Mouse (Mus musculus): ENCODE results near the gene Klhdc10. TPM values are rescaled to one million over a fixed set of nuclear protein-coding genes. Genes with fewer than 3 reads are reported as not detected.

Klhdc10 gene
- total and polyA plus RNA-seq, 3 experiments = 35.0 to 40.8 TPM; not detected in 1

DNA sequence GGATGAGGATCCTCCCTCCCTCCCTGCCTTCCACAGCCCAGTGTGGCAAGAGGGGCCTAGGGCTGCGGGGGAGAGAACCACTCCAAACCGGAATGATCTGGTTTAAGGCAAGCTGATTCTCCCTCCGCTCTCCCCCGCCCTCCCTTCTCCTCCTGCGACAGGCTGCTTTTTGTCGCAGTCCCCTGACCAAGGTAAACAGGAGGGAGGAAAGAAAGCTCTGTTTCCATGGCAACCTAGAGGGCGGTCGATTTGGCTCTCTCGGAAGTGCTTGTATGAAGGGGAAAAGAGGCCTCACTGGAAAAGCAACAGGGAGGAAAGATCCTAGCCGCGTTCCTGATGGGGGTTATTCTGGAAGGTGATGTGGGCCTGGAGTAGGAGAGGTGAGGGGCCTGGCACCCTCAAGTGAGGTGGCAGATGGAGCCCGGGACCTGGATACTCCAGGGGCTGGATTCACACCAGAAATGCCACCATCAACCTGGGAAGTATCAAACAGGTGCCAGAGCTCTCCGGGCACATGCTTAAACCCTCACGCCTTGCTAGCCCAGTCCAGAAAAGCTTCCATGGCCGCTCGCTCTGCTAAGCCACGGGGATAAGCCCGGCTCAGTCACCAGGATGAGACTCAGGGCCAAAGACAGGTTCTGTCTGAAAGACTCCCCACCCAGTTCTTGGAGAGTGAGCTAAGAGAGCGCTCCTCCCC is 59.2 kb downstream of the Klhdc10 start:
- no peak overlapping the region for H3K9ac ChIP-seq (ENCODE audit: control insufficient read depth, low read depth, low read length, poor library complexity, severe bottlenecking)
- TF ChIP-seq MYB (IDR thresholded peaks at IDR 0.05; ENCODE audit: low read depth, low read length) = no peak
- no peak for TF ChIP-seq SMC3 (IDR thresholded peaks at IDR 0.05; ENCODE audit: low read depth, low read length)
- TF ChIP-seq CHD2 (IDR thresholded peaks at IDR 0.05; ENCODE audit: low read length) = no peak
- no peak for TF ChIP-seq POLR2A (IDR thresholded peaks at IDR 0.05; ENCODE audit: control insufficient read depth in 1 of 2, insufficient read depth in 1 of 2, low read depth in 1 of 2, low read length in 2 of 2, poor library complexity in 1 of 2)
- TF ChIP-seq TCF12 (IDR thresholded peaks at IDR 0.05; ENCODE audit: low read depth, low read length) = no peak
- TF ChIP-seq RCOR1 (IDR thresholded peaks at IDR 0.05; ENCODE audit: low read depth, low read length) = no peak
- H3K27me3 ChIP-seq (ENCODE audit: control insufficient read depth in 1 of 2, insufficient read depth in 2 of 2, low read length in 2 of 2) = no peaks in the 10 kb centered on the region
- H3K27ac ChIP-seq (ENCODE audit: control insufficient read depth, low read depth, low read length) = no peak overlapping the region
- H3K36me3 ChIP-seq (ENCODE audit: control insufficient read depth in 1 of 2, insufficient read depth in 2 of 2, low read length in 2 of 2) = peaks cover 0 to 6% of the 10 kb centered on the region in 2 experiments; a peak in 2 of 4 replicates
- DNase-seq (ENCODE audit: low read depth, low spot score) = no peak
- H3K9me3 ChIP-seq (replicated peaks; ENCODE audit: insufficient read depth, low read length) = no peaks in the 10 kb centered on the region
- H3K4me1 ChIP-seq (ENCODE audit: control insufficient read depth in 1 of 2, insufficient read depth in 2 of 2, low read length in 2 of 2) = peaks cover 4 to 16% of the 10 kb centered on the region in 2 experiments; a peak in 3 of 4 replicates
- no peak overlapping the region for H3K4me3 ChIP-seq (ENCODE audit: control insufficient read depth in 1 of 2, insufficient read depth in 1 of 2, low read depth in 2 of 2, low read length in 2 of 2)
- no peaks in the 10 kb centered on the region for H3K79me2 ChIP-seq (ENCODE audit: control insufficient read depth, insufficient read depth, low read length, poor library complexity)

DNA sequence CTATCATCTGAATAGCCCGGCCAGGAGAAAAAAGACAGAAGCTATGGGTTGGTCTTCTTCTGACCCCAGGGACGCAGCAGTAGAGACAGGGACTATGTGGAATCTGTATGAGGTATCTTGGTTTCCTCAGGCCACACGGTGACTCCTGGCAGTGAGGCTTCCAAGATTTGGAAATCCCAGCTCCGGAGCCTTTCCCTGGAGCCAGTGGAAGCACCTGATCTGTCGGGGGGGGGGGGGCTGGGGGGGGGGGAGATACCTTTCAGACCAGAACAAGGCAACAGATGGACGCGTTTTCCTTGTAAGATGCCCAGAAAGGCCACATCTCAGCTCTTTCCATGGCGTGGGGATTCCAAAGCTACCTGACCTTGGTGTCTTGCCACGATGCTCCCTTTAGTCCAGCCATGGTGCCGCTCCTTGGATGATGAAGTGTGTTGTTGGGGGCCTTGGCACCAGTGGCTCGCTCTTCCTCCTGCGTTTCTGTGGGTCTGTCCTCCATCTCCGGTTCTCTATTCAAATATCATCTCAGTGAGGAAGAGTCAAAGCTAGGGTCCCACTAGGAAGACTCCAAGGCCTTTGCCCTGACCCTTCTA is 60.2 kb downstream of the Klhdc10 start:
- peaks cover 5 to 21% of the 10 kb centered on the region in 2 experiments for H3K4me1 ChIP-seq (ENCODE audit: control insufficient read depth in 1 of 2, insufficient read depth in 2 of 2, low read length in 2 of 2)
- H3K79me2 ChIP-seq (ENCODE audit: control insufficient read depth, insufficient read depth, low read length, poor library complexity) = no peaks in the 10 kb centered on the region
- no peak for TF ChIP-seq MAX (IDR thresholded peaks at IDR 0.05; ENCODE audit: low read length)
- no peak for TF ChIP-seq POLR2AphosphoS2 (IDR thresholded peaks at IDR 0.05; ENCODE audit: low read length)
- TF ChIP-seq MYC (IDR thresholded peaks at IDR 0.05; ENCODE audit: low read depth, low read length) = no peak
- TF ChIP-seq MAFK (IDR thresholded peaks at IDR 0.05; ENCODE audit: borderline replicate concordance, low read depth, low read length) = no peak
- TF ChIP-seq MXI1 (IDR thresholded peaks at IDR 0.05; ENCODE audit: low read depth, low read length) = no peak
- TF ChIP-seq GABPA (IDR thresholded peaks at IDR 0.05; ENCODE audit: low read depth, low read length) = no peak
- no peak for TF ChIP-seq SIN3A (IDR thresholded peaks at IDR 0.05; ENCODE audit: low read length)
- no peak for TF ChIP-seq KAT2A (conservative IDR thresholded peaks at IDR 0.05; ENCODE audit: low read depth, low read length)
- TF ChIP-seq MYB (IDR thresholded peaks at IDR 0.05; ENCODE audit: low read depth, low read length) = no peak
- no peak for TF ChIP-seq POLR2AphosphoS5 (IDR thresholded peaks at IDR 0.05; ENCODE audit: borderline replicate concordance, low read depth, low read length)
- no peaks in the 10 kb centered on the region for H3K9me3 ChIP-seq (replicated peaks; ENCODE audit: insufficient read depth, low read length)
- peaks cover 0 to 10% of the 10 kb centered on the region in 2 experiments; a peak in 2 of 4 replicates for H3K36me3 ChIP-seq (ENCODE audit: control insufficient read depth in 1 of 2, insufficient read depth in 2 of 2, low read length in 2 of 2)
- H3K9ac ChIP-seq (ENCODE audit: control insufficient read depth, low read depth, low read length, poor library complexity, severe bottlenecking) = no peak overlapping the region
- no peaks in the 10 kb centered on the region for H3K27me3 ChIP-seq (ENCODE audit: control insufficient read depth in 1 of 2, insufficient read depth in 2 of 2, low read length in 2 of 2)
- H3K27ac ChIP-seq (ENCODE audit: control insufficient read depth, low read depth, low read length) = no peak overlapping the region
- no peak for DNase-seq (ENCODE audit: low read depth, low spot score)
- no peak overlapping the region for H3K4me3 ChIP-seq (ENCODE audit: control insufficient read depth in 1 of 2, insufficient read depth in 1 of 2, low read depth in 2 of 2, low read length in 2 of 2)
